Comparison of ENCODE assay signal across 8 mouse cellular contexts in genomic region chr1:132384001-132384554, GRCm38 (mm10). TPM values are rescaled to one million over a fixed set of nuclear protein-coding genes. Genes with fewer than 3 reads are reported as not detected.
DNase-seq lines count a peak whose midpoint lies in the region; ATAC-seq and TF ChIP-seq lines count a peak whose summit lies in the region.
"Had no signal": no experiment of that assay in that cellular context is flagged by ENCODE, and none has a peak within 500 bp of the region (broad histone marks: within the 10 kb centered on the region; RNA-seq: fewer than 3 reads in every experiment).

No protein-coding gene starts in this region.

- ATAC-seq in kidney, embryonic 14.5 days (ENCODE audit: low FRiP score, low TSS enrichment): no peak
- no peak for ATAC-seq in liver, embryonic 14.5 days (ENCODE audit: insufficient read depth)

- no peak for TF ChIP-seq POLR2A in bone marrow macrophage, adult 2 months (IDR thresholded peaks at IDR 0.05; ENCODE audit: borderline replicate concordance, low read depth, low read length)

- H3K27me3 ChIP-seq in kidney, embryonic 14.5 days (ENCODE audit: control insufficient read depth, insufficient read depth, low read length): no peaks in the 10 kb centered on the region
- no peaks in the 10 kb centered on the region for H3K27me3 ChIP-seq in liver, embryonic 14.5 days (ENCODE audit: control insufficient read depth, insufficient read depth, low read length)

- 94% methylated on average over 8 of the region's 8 CpGs for WGBS in kidney, embryonic 14.5 days
- WGBS in liver, embryonic 14.5 days (ENCODE audit: insufficient replicate concordance): 83% methylated on average over 8 of the region's 8 CpGs

- H3K9ac ChIP-seq in kidney, embryonic 14.5 days (ENCODE audit: low read depth, low read length): 0 out of 2 replicates have a peak overlapping the region, but pooled peaks have one; percentile 12
- H3K9ac ChIP-seq in liver, embryonic 14.5 days (replicated peaks): no peak overlapping the region; the same call in 1 of the 2 replicates

- no peaks in the 10 kb centered on the region for H3K9me3 ChIP-seq in kidney, embryonic 14.5 days (ENCODE audit: control insufficient read depth, low read length)
- no peaks in the 10 kb centered on the region for H3K9me3 ChIP-seq in liver, embryonic 14.5 days (ENCODE audit: control insufficient read depth, low read length)

- no peak for DNase-seq in kidney, postnatal 4 days
- DNase-seq in cerebellum, postnatal 25 days: peak; percentile 69 to 71
- DNase-seq in liver, embryonic 14.5 days (ENCODE audit: low read depth in 3 of 3, low spot score in 3 of 3): no peak
- DNase-seq in urinary bladder, postnatal 36 days (ENCODE audit: low spot score in 2 of 2): no peak
- DNase-seq in Muller cell, postnatal 12 days (ENCODE audit: inconsistent ontology term): no peak
- DNase-seq: thymus, postnatal 36 days had no signal

- peaks cover 12% of the 10 kb centered on the region; the same call in 1 of the 2 replicates for H3K36me3 ChIP-seq in kidney, embryonic 14.5 days (ENCODE audit: control insufficient read depth, insufficient read depth, low read length)
- peaks cover 43% of the 10 kb centered on the region for H3K36me3 ChIP-seq in liver, embryonic 14.5 days (replicated peaks; ENCODE audit: control insufficient read depth, insufficient read depth, low read depth)

- no peak overlapping the region for H3K4me2 ChIP-seq in kidney, embryonic 14.5 days (replicated peaks; ENCODE audit: low read depth, low read length)
- H3K4me2 ChIP-seq in liver, embryonic 14.5 days (ENCODE audit: low read depth): peak overlapping the region; percentile 75

- H3K4me1 ChIP-seq in kidney, embryonic 14.5 days (ENCODE audit: control insufficient read depth, insufficient read depth, low read length): peaks cover 23% of the 10 kb centered on the region
- peaks cover 21% of the 10 kb centered on the region for H3K4me1 ChIP-seq in bone marrow macrophage, adult 2 months (ENCODE audit: control insufficient read depth, insufficient read depth, low read length)
- H3K4me1 ChIP-seq in liver, embryonic 14.5 days (replicated peaks; ENCODE audit: control insufficient read depth in 2 of 2, insufficient read depth in 2 of 2, low read length in 1 of 2): peaks cover 59 to 78% of the 10 kb centered on the region in 2 experiments

- H3K4me3 ChIP-seq in kidney, embryonic 14.5 days (ENCODE audit: low read length): no peak overlapping the region
- H3K4me3 ChIP-seq in bone marrow macrophage, adult 2 months (ENCODE audit: insufficient read depth, low read length): no peak overlapping the region
- H3K4me3 ChIP-seq in liver, embryonic 14.5 days (ENCODE audit: insufficient read depth in 1 of 2, low read depth in 2 of 2, low read length in 2 of 2): no peak overlapping the region

- no peak for TF ChIP-seq EP300 in liver, embryonic 14.5 days (IDR thresholded peaks at IDR 0.05; ENCODE audit: low read depth)

- no peak for TF ChIP-seq CTCF in bone marrow macrophage, adult 2 months (IDR thresholded peaks at IDR 0.05; ENCODE audit: low read depth, low read length)
- TF ChIP-seq CTCF in liver, embryonic 14.5 days (IDR thresholded peaks at IDR 0.05; ENCODE audit: low read depth): no peak

- H3K27ac ChIP-seq in kidney, embryonic 14.5 days (ENCODE audit: low read depth, low read length): no peak overlapping the region
- peak overlapping the region; percentile 45 for H3K27ac ChIP-seq in bone marrow macrophage, adult 2 months (ENCODE audit: insufficient read depth, low read depth, low read length)
- peak overlapping the region; percentile 43 for H3K27ac ChIP-seq in liver, embryonic 14.5 days

RNA-seq across cellular contexts. Expression of gene Tmcc2, which starts 7.0 kb away (rescaled TPM):
- 5.5 and 6.2 TPM in 2 replicates for polyA plus RNA-seq in kidney, embryonic 14.5 days (2014; fragmentation: Nextera tagmentation; extraction: Ambion mirVana)
- polyA plus RNA-seq in bone marrow macrophage, adult 2 months (2012; ENCODE audit: insufficient read depth, insufficient read length, missing spikeins): 9.3 and 11.2 TPM in 2 replicates
- polyA plus RNA-seq in liver, embryonic 14.5 days (2012; rRNA removed): 327 and 335 TPM in 2 replicates
- polyA plus RNA-seq in liver, embryonic 14.5 days (2014; fragmentation: Nextera tagmentation; extraction: Ambion mirVana): 285 and 306 TPM in 2 replicates

RNA-seq across cellular contexts. Expression of gene Dstyk, which starts 33.3 kb away (rescaled TPM):
- 14.9 and 22.1 TPM in 2 replicates for polyA plus RNA-seq in kidney, embryonic 14.5 days (2014; fragmentation: Nextera tagmentation; extraction: Ambion mirVana)
- 24.1 and 26.8 TPM in 2 replicates for polyA plus RNA-seq in bone marrow macrophage, adult 2 months (2012; ENCODE audit: insufficient read depth, insufficient read length, missing spikeins)
- 3.3 and 4.0 TPM in 2 replicates for polyA plus RNA-seq in liver, embryonic 14.5 days (2012; rRNA removed)
- polyA plus RNA-seq in liver, embryonic 14.5 days (2014; fragmentation: Nextera tagmentation; extraction: Ambion mirVana): 3.6 TPM in 2 replicates

Comparison
In these comparisons a context has a peak if more than half of its experiments do, and no peak if none do; other contexts are left out.
1. DNase-seq: peak in cerebellum, postnatal 25 days (2 of 2); none in kidney, postnatal 4 days (0 of 2), liver, embryonic 14.5 days (0 of 3), urinary bladder, postnatal 36 days (0 of 2) and Muller cell, postnatal 12 days (single experiment).
2. RNA of gene Tmcc2, which starts 7.0 kb away (polyA plus RNA-seq): 285 to 335 TPM in liver, embryonic 14.5 days; 9.3 to 11.2 TPM in bone marrow macrophage, adult 2 months and 5.5 to 6.2 TPM in kidney, embryonic 14.5 days; every median in the first group is over 10 times any median in the second.